Mouse (Mus musculus): Measurements from ENCODE around the gene Zfp429. TPM values are rescaled to one million over a fixed set of nuclear protein-coding genes. Genes with fewer than 3 reads are reported as not detected.

Zfp429 gene
- 1.3 and 1.5 TPM in 2 replicates for polyA plus RNA-seq (2021; fragmentation: Nextera tagmentation)
- long read RNA-seq, experiment 1, transcript Zfp429-201 (4 exons, 2,056 nt): major isoform, 8 of 19 reads
- long read RNA-seq, experiment 1, transcript Zfp429-204 (4 exons, 379 nt): major isoform, 8 of 19 reads
- long read RNA-seq, experiment 1, partial matches to known transcripts: 1 of 19 reads
- long read RNA-seq, experiment 1, other reads (novel, unspliced or antisense): 2 of 19 reads
- long read RNA-seq, experiment 2, partial matches to known transcripts: 0 of 1 reads
- long read RNA-seq, experiment 2, other reads (novel, unspliced or antisense): 0 of 1 reads

DNA sequence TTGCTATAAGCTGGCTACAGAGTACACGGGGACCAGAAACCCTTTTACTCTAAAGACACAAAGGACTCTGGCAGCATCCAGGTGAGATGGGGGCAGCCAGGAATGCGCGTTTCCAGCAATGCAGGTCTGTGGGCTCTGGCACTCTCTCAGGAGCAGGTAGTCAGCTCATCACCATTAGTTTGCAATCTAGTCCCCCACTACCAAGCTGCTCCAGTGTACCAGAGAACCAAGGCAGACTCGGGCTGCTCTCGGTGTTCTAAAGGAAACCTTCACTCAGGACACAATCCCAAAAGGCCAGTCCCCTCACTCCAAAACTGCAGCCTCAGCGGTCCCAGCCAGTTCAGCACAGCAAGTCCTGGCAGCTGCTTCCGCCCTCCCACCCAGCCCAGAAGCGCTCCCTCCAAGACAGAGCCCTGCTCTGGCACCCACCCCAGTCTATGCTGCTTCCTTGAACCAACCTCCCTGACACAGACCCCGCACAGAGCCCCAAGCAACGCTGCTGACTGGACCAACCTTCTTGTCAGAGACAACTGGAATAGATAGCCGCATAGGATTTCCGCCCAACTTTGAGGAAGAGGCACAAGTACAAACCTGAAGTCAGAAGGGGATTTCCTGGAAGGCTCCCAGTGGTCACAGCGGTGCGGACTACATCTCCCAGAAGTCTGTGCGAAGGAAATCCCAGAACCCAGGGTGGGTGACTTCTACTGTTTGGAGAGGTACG lies at the start of gene Zfp429:
Gene Zfp429, minus strand, starts transcription at position 637 of the 721 bp plus-strand sequence.

DNA sequence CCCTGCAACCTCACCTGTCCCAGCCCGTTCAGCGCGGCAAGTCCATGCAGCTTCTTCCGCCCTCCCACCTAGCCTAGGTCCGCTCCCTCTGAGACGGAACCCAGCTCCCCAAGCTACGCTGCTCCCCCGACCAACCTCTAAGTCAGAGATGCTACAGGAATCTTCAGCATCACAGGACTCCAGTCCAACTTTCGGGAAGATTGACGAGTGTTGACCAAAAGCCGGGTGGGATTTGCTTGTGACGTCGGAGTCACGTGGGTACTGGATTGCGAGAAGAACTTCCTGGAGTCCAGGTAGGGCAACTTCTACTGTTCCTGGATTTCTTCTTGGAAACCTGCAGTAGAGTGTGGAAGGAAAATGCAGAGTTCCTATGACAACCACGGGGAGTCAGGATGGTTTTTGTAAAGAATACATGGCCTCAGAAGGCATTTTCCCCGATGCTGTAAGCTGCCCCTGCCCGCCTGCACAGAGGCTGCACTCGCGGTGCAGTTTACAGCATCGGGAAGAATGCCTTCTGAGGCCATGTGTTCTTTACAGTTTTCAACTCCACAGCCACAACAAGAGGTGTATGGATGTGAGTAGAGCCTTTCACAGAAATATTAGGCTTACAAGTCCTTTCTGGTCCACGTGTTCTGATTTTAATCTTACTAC lies 21.7 kb upstream of the Zfp429 start, which contains the start of gene Zfp459:
Gene Zfp459, minus strand, starts transcription at position 212 of the 651 bp plus-strand sequence.

DNA sequence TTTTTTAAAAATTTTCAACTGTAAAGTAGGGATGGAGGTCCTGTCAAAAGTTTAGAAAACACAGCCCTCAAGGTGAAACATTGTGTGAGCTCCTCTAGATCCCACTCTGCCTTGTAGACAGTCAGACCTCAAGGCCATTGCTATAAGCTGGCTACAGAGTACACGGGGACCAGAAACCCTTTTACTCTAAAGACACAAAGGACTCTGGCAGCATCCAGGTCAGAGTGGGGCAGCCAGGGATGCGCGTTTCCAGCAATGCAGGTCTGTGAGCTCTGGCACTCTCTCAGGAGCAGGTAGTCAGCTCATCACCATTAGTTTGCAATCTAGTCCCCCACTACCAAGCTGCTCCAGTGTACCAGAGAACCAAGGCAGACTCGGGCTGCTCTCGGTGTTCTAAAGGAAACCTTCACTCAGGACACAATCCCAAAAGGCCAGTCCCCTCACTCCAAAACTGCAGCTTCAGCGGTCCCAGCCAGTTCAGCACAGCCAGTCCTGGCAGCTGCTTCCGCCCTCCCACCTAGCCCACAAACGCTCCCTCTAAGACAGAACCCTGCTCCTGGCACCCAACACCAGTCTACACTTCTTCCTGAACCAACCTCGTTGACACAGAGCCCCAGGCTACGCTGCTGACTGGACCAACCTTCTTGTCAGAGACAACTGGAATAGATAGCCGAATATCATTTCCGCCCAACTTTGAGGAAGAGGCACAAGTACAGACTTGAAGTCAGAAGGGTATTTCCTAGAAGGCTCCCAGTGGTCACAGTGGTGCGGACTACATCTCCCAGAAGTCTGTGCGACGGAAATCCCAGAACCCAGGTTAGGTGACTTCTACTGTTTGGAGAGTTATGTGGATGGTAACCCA lies 24.3 kb downstream of the Zfp429 start, which contains the start of the genes Gm28041 and Zfp456:
Gene Gm28041, minus strand, starts transcription at position 684 of the 862 bp plus-strand sequence.
Gene Zfp456, minus strand, starts transcription at position 761 of the 862 bp plus-strand sequence.

DNA sequence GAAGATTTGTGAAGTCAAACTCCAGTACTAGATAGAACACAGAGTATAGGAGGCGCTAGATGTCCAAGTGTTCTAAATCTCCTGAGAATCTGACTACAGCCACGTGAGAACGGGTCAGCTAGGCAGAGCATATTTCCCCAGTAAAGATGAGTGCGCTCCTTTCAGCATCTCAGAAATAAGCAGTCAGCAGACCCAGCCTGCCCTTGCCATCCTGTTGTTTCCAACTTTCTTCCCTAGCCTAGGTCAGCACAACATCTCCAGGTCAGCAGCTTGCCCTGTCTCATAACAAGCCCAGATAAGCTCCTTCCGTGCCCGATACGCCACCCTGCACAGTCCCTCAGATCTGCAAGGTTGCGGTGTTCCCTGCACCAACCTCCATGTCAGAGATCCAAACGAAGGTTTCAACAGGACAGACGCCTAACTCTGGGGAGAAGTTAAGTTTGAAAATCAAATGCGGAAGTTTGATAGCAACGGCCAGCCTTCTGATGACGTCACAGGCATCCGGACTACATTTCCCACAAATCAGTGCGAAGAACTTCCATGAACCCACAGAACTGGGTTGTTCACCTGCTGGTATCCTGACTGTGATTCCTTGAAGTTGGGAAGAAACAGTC lies 39.4 kb downstream of the Zfp429 start, which contains the start of the genes Gm28044 and Zfp953:
Gene Gm28044, minus strand, starts transcription at position 406 of the 614 bp plus-strand sequence.
Gene Zfp953, minus strand, starts transcription at position 475 of the 614 bp plus-strand sequence.

Other genes with a start within 250 kb of the Zfp429 start
- gene Rsl1, start 226.6 kb downstream of the Zfp429 start, polyA plus RNA-seq (2021; fragmentation: Nextera tagmentation): 2.1 and 2.6 TPM in 2 replicates
- gene Zfp455, start 205.3 kb downstream of the Zfp429 start, polyA plus RNA-seq (2021; fragmentation: Nextera tagmentation): 0.83 and 1.4 TPM in 2 replicates
- gene Zfp458, start 121.4 kb downstream of the Zfp429 start, polyA plus RNA-seq (2021; fragmentation: Nextera tagmentation): 1.7 and 3.0 TPM in 2 replicates
- 0.25 and 0.26 TPM in 2 replicates for gene Zfp457, start 93.3 kb downstream of the Zfp429 start, polyA plus RNA-seq (2021; fragmentation: Nextera tagmentation)
- gene Zfp595, start 67.2 kb downstream of the Zfp429 start, polyA plus RNA-seq (2021; fragmentation: Nextera tagmentation): 0.69 and 0.79 TPM in 2 replicates
- 0.98 TPM in 1 of 2 replicates, not detected in the other for gene Gm28044, start 39.3 kb downstream of the Zfp429 start, polyA plus RNA-seq (2021; fragmentation: Nextera tagmentation)
- gene Zfp953, start 39.2 kb downstream of the Zfp429 start, polyA plus RNA-seq (2021; fragmentation: Nextera tagmentation): 0.21 and 0.32 TPM in 2 replicates
- gene Gm28041, start 24.1 kb downstream of the Zfp429 start, polyA plus RNA-seq (2021; fragmentation: Nextera tagmentation): 0.26 and 0.33 TPM in 2 replicates
- 0.28 and 0.38 TPM in 2 replicates for gene Zfp456, start 24.0 kb downstream of the Zfp429 start, polyA plus RNA-seq (2021; fragmentation: Nextera tagmentation)
- 1.0 and 2.8 TPM in 2 replicates for gene Zfp459, start 21.6 kb upstream of the Zfp429 start, polyA plus RNA-seq (2021; fragmentation: Nextera tagmentation)
- gene Zfp874a, start 51.8 kb upstream of the Zfp429 start, polyA plus RNA-seq (2021; fragmentation: Nextera tagmentation): 7.6 and 7.8 TPM in 2 replicates
- gene Zfp874b, start 84.4 kb upstream of the Zfp429 start, polyA plus RNA-seq (2021; fragmentation: Nextera tagmentation): 2.6 and 7.6 TPM in 2 replicates
- 3.9 and 4.2 TPM in 2 replicates for gene Zfp58, start 100.7 kb upstream of the Zfp429 start, polyA plus RNA-seq (2021; fragmentation: Nextera tagmentation)
- gene Gm26965, start 126.3 kb upstream of the Zfp429 start, polyA plus RNA-seq (2021; fragmentation: Nextera tagmentation): not detected in 2 replicates
- gene Zfp87, start 126.4 kb upstream of the Zfp429 start, polyA plus RNA-seq (2021; fragmentation: Nextera tagmentation): 33.0 and 39.1 TPM in 2 replicates
- gene Zfp748, start 154.0 kb upstream of the Zfp429 start, polyA plus RNA-seq (2021; fragmentation: Nextera tagmentation): 4.1 and 5.1 TPM in 2 replicates
- gene Zfp729b, start 209.9 kb upstream of the Zfp429 start, polyA plus RNA-seq (2021; fragmentation: Nextera tagmentation): 2.4 and 2.8 TPM in 2 replicates
- 1.6 and 1.7 TPM in 2 replicates for gene Gm49345, start 237.9 kb upstream of the Zfp429 start, polyA plus RNA-seq (2021; fragmentation: Nextera tagmentation)
- 1.3 and 1.9 TPM in 2 replicates for gene Zfp729a, start 238.0 kb upstream of the Zfp429 start, polyA plus RNA-seq (2021; fragmentation: Nextera tagmentation)